32 mouse cellular contexts compared by ENCODE assay signal in the genomic region with DNA sequence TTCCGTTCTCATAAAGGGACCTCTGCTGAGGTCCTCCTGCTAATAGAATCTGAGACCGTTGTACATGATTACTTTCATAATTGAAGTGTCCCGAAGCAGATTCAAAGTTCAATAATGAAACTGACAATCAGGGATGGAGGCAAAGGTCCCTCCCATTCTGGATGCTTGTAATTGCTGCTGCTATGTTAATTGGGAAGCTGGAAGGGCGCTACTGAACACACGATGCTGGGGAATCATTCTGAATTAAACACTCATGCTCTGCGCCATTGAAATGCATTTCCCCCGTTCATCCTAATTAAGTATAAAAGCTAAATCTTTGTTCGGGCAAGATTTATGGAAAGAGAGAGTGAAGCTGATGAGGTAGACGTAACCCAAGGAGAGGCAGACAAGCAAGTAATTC.
DNase-seq lines count a peak whose midpoint lies in the region; ATAC-seq lines count a peak whose summit lies in the region.
"Had no signal": no experiment of that assay in that cellular context is flagged by ENCODE, and none has a peak within 500 bp of the region (broad histone marks: within the 10 kb centered on the region; RNA-seq: fewer than 3 reads in every experiment).

No protein-coding gene starts in this region.

- no peaks in the 10 kb centered on the region for H3K27me3 ChIP-seq in hindbrain, embryonic 12.5 days
- no peaks in the 10 kb centered on the region for H3K27me3 ChIP-seq in hindbrain, embryonic 13.5 days
- H3K27me3 ChIP-seq in midbrain, embryonic 14.5 days (ENCODE audit: control insufficient read depth, insufficient read depth, low read length), result no peaks in the 10 kb centered on the region
- H3K27me3 ChIP-seq in midbrain, embryonic 15.5 days (replicated peaks), result no peaks in the 10 kb centered on the region
- H3K27me3 ChIP-seq in forebrain, embryonic 13.5 days, result no peaks in the 10 kb centered on the region
- H3K27me3 ChIP-seq in neural tube, embryonic 15.5 days (replicated peaks), result no peaks in the 10 kb centered on the region
- H3K27me3 ChIP-seq: embryonic facial prominence, embryonic 15.5 days; limb, embryonic 15.5 days; liver, embryonic 13.5 days; megakaryocyte, embryonic 14.5 days; Patski had no signal

- no peaks in the 10 kb centered on the region for H3K36me3 ChIP-seq in hindbrain, embryonic 12.5 days
- no peaks in the 10 kb centered on the region for H3K36me3 ChIP-seq in hindbrain, embryonic 13.5 days
- H3K36me3 ChIP-seq in midbrain, embryonic 14.5 days (ENCODE audit: control insufficient read depth, insufficient read depth, low read length), result no peaks in the 10 kb centered on the region
- no peaks in the 10 kb centered on the region for H3K36me3 ChIP-seq in midbrain, embryonic 15.5 days (replicated peaks)
- no peaks in the 10 kb centered on the region for H3K36me3 ChIP-seq in forebrain, embryonic 13.5 days (ENCODE audit: poor library complexity, severe bottlenecking)
- H3K36me3 ChIP-seq in neural tube, embryonic 15.5 days, result no peaks in the 10 kb centered on the region
- H3K36me3 ChIP-seq: embryonic facial prominence, embryonic 10.5 days; embryonic facial prominence, embryonic 15.5 days; G1E; limb, embryonic 10.5 days; limb, embryonic 15.5 days; liver, embryonic 13.5 days had no signal

- no peak overlapping the region for H3K4me3 ChIP-seq in hindbrain, embryonic 12.5 days
- no peak overlapping the region for H3K4me3 ChIP-seq in hindbrain, embryonic 13.5 days
- H3K4me3 ChIP-seq in midbrain, embryonic 14.5 days (replicated peaks; ENCODE audit: low read depth, low read length), result no peak overlapping the region
- H3K4me3 ChIP-seq in midbrain, embryonic 15.5 days, result no peak overlapping the region
- no peak overlapping the region for H3K4me3 ChIP-seq in forebrain, embryonic 13.5 days
- no peak overlapping the region for H3K4me3 ChIP-seq in neural tube, embryonic 15.5 days (replicated peaks)
- H3K4me3 ChIP-seq: embryonic facial prominence, embryonic 10.5 days; embryonic facial prominence, embryonic 15.5 days; limb, embryonic 10.5 days; limb, embryonic 15.5 days; liver, embryonic 13.5 days; megakaryocyte, embryonic 14.5 days had no signal

- DNase-seq in midbrain, embryonic 14.5 days, result peak; percentile 50
- no peak for DNase-seq in heart, postnatal 36 days
- DNase-seq in cerebellum, adult 18-20 months, result no peak
- DNase-seq: adrenal gland, postnatal 10 days; cerebellum, adult 11-12 months; cerebellum, postnatal 14 days; gastrocnemius, postnatal 25 days; heart, postnatal 4 days; kidney, adult 18-20 months; kidney, postnatal 4 days; liver, embryonic 13.5 days; lung, adult 18-20 months; lung, postnatal 4 days; right cerebral cortex, postnatal 4 days; thymus, adult 18-20 months; thymus, postnatal 25 days had no signal

- no peak overlapping the region for H3K9ac ChIP-seq in hindbrain, embryonic 12.5 days
- no peak overlapping the region for H3K9ac ChIP-seq in hindbrain, embryonic 13.5 days
- no peak overlapping the region for H3K9ac ChIP-seq in midbrain, embryonic 14.5 days (replicated peaks; ENCODE audit: low read length)
- H3K9ac ChIP-seq in midbrain, embryonic 15.5 days, result no peak overlapping the region
- H3K9ac ChIP-seq in forebrain, embryonic 13.5 days, result no peak overlapping the region
- no peak overlapping the region for H3K9ac ChIP-seq in neural tube, embryonic 15.5 days (replicated peaks)
- H3K9ac ChIP-seq: embryonic facial prominence, embryonic 15.5 days; limb, embryonic 15.5 days; liver, embryonic 13.5 days had no signal

- no peak overlapping the region for H3K27ac ChIP-seq in hindbrain, embryonic 12.5 days
- no peak overlapping the region for H3K27ac ChIP-seq in hindbrain, embryonic 13.5 days
- H3K27ac ChIP-seq in midbrain, embryonic 14.5 days (replicated peaks; ENCODE audit: low read depth, low read length), result 0 out of 2 replicates have a peak overlapping the region, but pooled peaks have one; percentile 28
- no peak overlapping the region for H3K27ac ChIP-seq in midbrain, embryonic 15.5 days
- peak overlapping the region; percentile 63 for H3K27ac ChIP-seq in forebrain, embryonic 13.5 days
- no peak overlapping the region; the same call in 1 of the 2 replicates for H3K27ac ChIP-seq in neural tube, embryonic 15.5 days (replicated peaks)
- H3K27ac ChIP-seq: embryonic facial prominence, embryonic 10.5 days; embryonic facial prominence, embryonic 15.5 days; kidney, postnatal 0 days; limb, embryonic 10.5 days; limb, embryonic 15.5 days; liver, embryonic 13.5 days; stomach, postnatal 0 days had no signal

- H3K4me1 ChIP-seq in hindbrain, embryonic 12.5 days, result no peaks in the 10 kb centered on the region
- 0 out of 2 replicates have a peak, but pooled peaks cover 12% of the 10 kb centered on the region for H3K4me1 ChIP-seq in hindbrain, embryonic 13.5 days (replicated peaks)
- H3K4me1 ChIP-seq in midbrain, embryonic 14.5 days (ENCODE audit: control insufficient read depth, insufficient read depth, low read length), result no peaks in the 10 kb centered on the region
- 0 out of 2 replicates have a peak, but pooled peaks cover 3% of the 10 kb centered on the region for H3K4me1 ChIP-seq in midbrain, embryonic 15.5 days
- peaks cover 30% of the 10 kb centered on the region for H3K4me1 ChIP-seq in forebrain, embryonic 13.5 days
- H3K4me1 ChIP-seq in neural tube, embryonic 15.5 days, result peaks cover 27% of the 10 kb centered on the region; the same call in 1 of the 2 replicates
- H3K4me1 ChIP-seq: embryonic facial prominence, embryonic 10.5 days; embryonic facial prominence, embryonic 15.5 days; limb, embryonic 10.5 days; limb, embryonic 15.5 days; liver, embryonic 13.5 days; megakaryocyte, embryonic 14.5 days had no signal

- peak; percentile 29; the same call in 1 of the 2 replicates for ATAC-seq in hindbrain, embryonic 12.5 days (ENCODE audit: low FRiP score)
- no peak for ATAC-seq in hindbrain, embryonic 13.5 days (ENCODE audit: low FRiP score)
- no peak for ATAC-seq in midbrain, embryonic 14.5 days (ENCODE audit: low FRiP score, low TSS enrichment)
- ATAC-seq in midbrain, embryonic 15.5 days (replicated peaks), result no peak
- peak; percentile 69; the same call in 1 of the 2 replicates for ATAC-seq in forebrain, embryonic 13.5 days
- ATAC-seq in neural tube, embryonic 15.5 days (ENCODE audit: low FRiP score), result 0 out of 2 replicates have a peak, but pooled peaks have one; percentile 36
- ATAC-seq: lung, postnatal 0 days; Patski had no signal

- no peaks in the 10 kb centered on the region for H3K9me3 ChIP-seq in hindbrain, embryonic 12.5 days (replicated peaks)
- no peaks in the 10 kb centered on the region for H3K9me3 ChIP-seq in hindbrain, embryonic 13.5 days
- H3K9me3 ChIP-seq in midbrain, embryonic 14.5 days (ENCODE audit: control insufficient read depth, low read length), result no peaks in the 10 kb centered on the region
- no peaks in the 10 kb centered on the region for H3K9me3 ChIP-seq in midbrain, embryonic 15.5 days
- no peaks in the 10 kb centered on the region for H3K9me3 ChIP-seq in forebrain, embryonic 13.5 days (replicated peaks)
- H3K9me3 ChIP-seq in neural tube, embryonic 15.5 days (replicated peaks), result no peaks in the 10 kb centered on the region
- H3K9me3 ChIP-seq: embryonic facial prominence, embryonic 10.5 days; embryonic facial prominence, embryonic 15.5 days; limb, embryonic 10.5 days; limb, embryonic 15.5 days; liver, embryonic 13.5 days; megakaryocyte, embryonic 14.5 days had no signal

- intact Hi-C loops in heart, postnatal 36 days (cut with DNase I), result loop anchor here (2.0 kb wide), 1 partner anchor 240 kb away; no protein-coding TSS in a partner anchor

- 61% methylated on average over 9 of the region's 9 CpGs for WGBS in hindbrain, embryonic 12.5 days
- WGBS in hindbrain, embryonic 13.5 days, result 44% methylated on average over 9 of the region's 9 CpGs
- WGBS in midbrain, embryonic 14.5 days, result 57% methylated on average over 9 of the region's 9 CpGs
- WGBS in midbrain, embryonic 15.5 days, result 52% methylated on average over 9 of the region's 9 CpGs
- WGBS in forebrain, embryonic 13.5 days, result 16% methylated on average over 9 of the region's 9 CpGs
- 26% methylated on average over 9 of the region's 9 CpGs for WGBS in neural tube, embryonic 15.5 days

- H3K4me2 ChIP-seq in hindbrain, embryonic 12.5 days (replicated peaks), result no peak overlapping the region
- H3K4me2 ChIP-seq in hindbrain, embryonic 13.5 days, result no peak overlapping the region
- H3K4me2 ChIP-seq in midbrain, embryonic 14.5 days (ENCODE audit: low read length), result no peak overlapping the region
- H3K4me2 ChIP-seq in midbrain, embryonic 15.5 days, result no peak overlapping the region
- H3K4me2 ChIP-seq in forebrain, embryonic 13.5 days, result peak overlapping the region; percentile 28
- H3K4me2 ChIP-seq in neural tube, embryonic 15.5 days, result peak overlapping the region; percentile 13; the same call in 1 of the 2 replicates
- H3K4me2 ChIP-seq: embryonic facial prominence, embryonic 15.5 days; heart, embryonic 11.5 days; limb, embryonic 15.5 days; liver, embryonic 13.5 days had no signal

Comparison
In these comparisons a context has a peak if more than half of its experiments do, and no peak if none do; other contexts are left out.
1. ATAC-seq: peak in hindbrain, embryonic 12.5 days (single experiment), forebrain, embryonic 13.5 days (single experiment) and neural tube, embryonic 15.5 days (single experiment); none in hindbrain, embryonic 13.5 days (single experiment), midbrain, embryonic 14.5 days (single experiment) and midbrain, embryonic 15.5 days (single experiment).
2. H3K27ac ChIP-seq: peak in midbrain, embryonic 14.5 days (single experiment) and forebrain, embryonic 13.5 days (single experiment); none in hindbrain, embryonic 12.5 days (single experiment), hindbrain, embryonic 13.5 days (single experiment), midbrain, embryonic 15.5 days (single experiment) and neural tube, embryonic 15.5 days (single experiment).
3. H3K4me2 ChIP-seq: peak in forebrain, embryonic 13.5 days (single experiment) and neural tube, embryonic 15.5 days (single experiment); none in hindbrain, embryonic 12.5 days (single experiment), hindbrain, embryonic 13.5 days (single experiment), midbrain, embryonic 14.5 days (single experiment) and midbrain, embryonic 15.5 days (single experiment).